Mouse (Mus musculus): Measurements from ENCODE around the gene Krtap16-1. TPM values are rescaled to one million over a fixed set of nuclear protein-coding genes. Genes with fewer than 3 reads are reported as not detected.

The Krtap16-1 gene
- polyA plus RNA-seq, 1 experiment from 2014 or later = not detected

GRCm38 (mm10) chr11:100004846-100005245 lies 18.4 kb upstream of the Krtap16-1 start:
- ATAC-seq = no peak

GRCm38 (mm10) chr11:99999091-99999490 lies 12.7 kb upstream of the Krtap16-1 start:
- Histone ChIP-seq H3K9me3 (ENCODE audit: control insufficient read depth, low read length) (no peaks in the 10 kb centered on the region), H3K9ac (ENCODE audit: low read depth, low read length) (no peak overlapping the region), H3K36me3 (ENCODE audit: control insufficient read depth, insufficient read depth, low read length) (no peaks in the 10 kb centered on the region), H3K4me3 (ENCODE audit: low read length) (no peak overlapping the region), H3K27ac (ENCODE audit: low read length) (no peak overlapping the region), H3K4me1 (ENCODE audit: control insufficient read depth, insufficient read depth, low read length) (no peaks in the 10 kb centered on the region), H3K4me2 (ENCODE audit: low read depth, low read length) (no peak overlapping the region), H3K27me3 (replicated peaks; ENCODE audit: control insufficient read depth, insufficient read depth, low read length) (no peaks in the 10 kb centered on the region)
- WGBS = 93% methylated on average over 7 of the region's 7 CpGs
- no peak for ATAC-seq

More at GRCm38 (mm10) chr11:100004846-100005245, 18.4 kb upstream of the Krtap16-1 start:
- Histone ChIP-seq H3K4me2 (ENCODE audit: low read depth, low read length) (no peak overlapping the region), H3K4me1 (ENCODE audit: control insufficient read depth, insufficient read depth, low read length) (no peaks in the 10 kb centered on the region), H3K27me3 (replicated peaks; ENCODE audit: control insufficient read depth, insufficient read depth, low read length) (no peaks in the 10 kb centered on the region), H3K4me3 (ENCODE audit: low read length) (no peak overlapping the region), H3K27ac (ENCODE audit: low read length) (no peak overlapping the region), H3K9me3 (ENCODE audit: control insufficient read depth, low read length) (no peaks in the 10 kb centered on the region), H3K9ac (ENCODE audit: low read depth, low read length) (no peak overlapping the region), H3K36me3 (ENCODE audit: control insufficient read depth, insufficient read depth, low read length) (no peaks in the 10 kb centered on the region)
- WGBS = 18% methylated on average over 6 of the region's 6 CpGs

- Histone ChIP-seq H3K27ac (ENCODE audit: low read length) (no peak overlapping the region), H3K4me1 (ENCODE audit: control insufficient read depth, insufficient read depth, low read length) (no peaks in the 10 kb centered on the region), H3K4me2 (ENCODE audit: low read depth, low read length) (no peak overlapping the region), H3K36me3 (ENCODE audit: control insufficient read depth, insufficient read depth, low read length) (no peaks in the 10 kb centered on the region), H3K9ac (ENCODE audit: low read depth, low read length) (no peak overlapping the region), H3K9me3 (ENCODE audit: control insufficient read depth, low read length) (no peaks in the 10 kb centered on the region), H3K4me3 (ENCODE audit: low read length) (no peak overlapping the region), H3K27me3 (replicated peaks; ENCODE audit: control insufficient read depth, insufficient read depth, low read length) (0 out of 2 replicates have a peak, but pooled peaks cover 5% of the 10 kb centered on the region)
- ATAC-seq = no peak
- 30% methylated on average over 4 of the region's 4 CpGs for WGBS
These were observed 7.9 kb upstream of the Krtap16-1 start for GRCm38 (mm10) chr11:99994384-99994661.

DNA sequence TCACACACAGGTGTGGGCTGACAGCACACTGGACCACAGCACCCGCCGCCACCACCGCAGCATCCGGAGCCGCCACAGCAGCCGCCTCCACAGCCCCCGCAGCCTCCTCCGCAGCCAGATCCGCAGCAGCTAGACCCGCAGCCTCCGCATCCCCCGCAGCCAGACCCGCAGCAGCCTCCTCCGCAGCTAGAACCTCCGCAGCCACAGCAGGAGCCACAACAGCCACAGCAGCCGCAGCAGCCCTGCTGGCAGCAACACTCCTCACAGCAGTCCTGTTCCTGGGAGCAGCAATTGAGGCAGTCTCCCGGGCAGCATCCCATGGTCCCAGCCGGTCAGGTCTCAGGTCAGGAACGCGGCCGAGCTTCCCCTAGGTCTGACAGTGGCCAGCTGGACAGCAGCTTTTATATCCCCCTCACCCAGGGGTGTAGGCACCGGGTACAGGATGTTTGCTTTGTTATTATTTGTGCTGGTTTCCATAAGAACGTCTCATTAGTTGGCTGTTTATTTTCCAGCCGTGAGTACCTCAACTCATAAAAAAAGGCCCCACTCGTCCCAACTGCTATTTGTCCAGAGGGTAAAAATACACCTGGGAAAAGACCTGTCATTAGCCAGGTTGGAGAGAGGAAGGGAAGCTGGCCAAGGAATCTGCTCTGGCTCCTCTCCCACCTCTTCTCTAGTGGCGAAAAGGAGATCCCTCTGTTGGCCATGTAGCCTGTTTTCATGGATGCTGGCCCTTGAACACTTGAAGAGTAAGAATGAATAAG lies 7.4 kb upstream of the Krtap16-1 start, which contains the start of gene Krtap17-1:
Krtap17-1 (minus strand) TSS at position 375 of the 764 bp plus-strand sequence.
- Histone ChIP-seq H3K27ac (ENCODE audit: low read length) (no peak within 1 kb of the TSS), H3K9ac (ENCODE audit: low read depth, low read length) (no peak within 1 kb of the TSS), H3K36me3 (ENCODE audit: control insufficient read depth, insufficient read depth, low read length) (no peaks in the 10 kb centered on the region), H3K9me3 (ENCODE audit: control insufficient read depth, low read length) (no peaks in the 10 kb centered on the region), H3K4me3 (ENCODE audit: low read length) (no peak within 1 kb of the TSS), H3K4me2 (ENCODE audit: low read depth, low read length) (no peak within 1 kb of the TSS), H3K4me1 (ENCODE audit: control insufficient read depth, insufficient read depth, low read length) (no peaks in the 10 kb centered on the region), H3K27me3 (replicated peaks; ENCODE audit: control insufficient read depth, insufficient read depth, low read length) (0 out of 2 replicates have a peak, but pooled peaks cover 5% of the 10 kb centered on the region)
- no peak for ATAC-seq
- WGBS = 17% methylated on average over 24 of the region's 26 CpGs

- Histone ChIP-seq H3K9me3 (ENCODE audit: control insufficient read depth, low read length) (no peaks in the 10 kb centered on the region), H3K4me2 (ENCODE audit: low read depth, low read length) (no peak overlapping the region), H3K4me3 (ENCODE audit: low read length) (no peak overlapping the region), H3K27ac (ENCODE audit: low read length) (no peak overlapping the region), H3K4me1 (ENCODE audit: control insufficient read depth, insufficient read depth, low read length) (no peaks in the 10 kb centered on the region), H3K27me3 (replicated peaks; ENCODE audit: control insufficient read depth, insufficient read depth, low read length) (0 out of 2 replicates have a peak, but pooled peaks cover 5% of the 10 kb centered on the region), H3K36me3 (ENCODE audit: control insufficient read depth, insufficient read depth, low read length) (no peaks in the 10 kb centered on the region), H3K9ac (ENCODE audit: low read depth, low read length) (no peak overlapping the region)
- no peak for ATAC-seq
- WGBS = 74% methylated on average over 3 of the region's 3 CpGs
These were observed 4.2 kb upstream of the Krtap16-1 start for GRCm38 (mm10) chr11:99990571-99990970.

DNA sequence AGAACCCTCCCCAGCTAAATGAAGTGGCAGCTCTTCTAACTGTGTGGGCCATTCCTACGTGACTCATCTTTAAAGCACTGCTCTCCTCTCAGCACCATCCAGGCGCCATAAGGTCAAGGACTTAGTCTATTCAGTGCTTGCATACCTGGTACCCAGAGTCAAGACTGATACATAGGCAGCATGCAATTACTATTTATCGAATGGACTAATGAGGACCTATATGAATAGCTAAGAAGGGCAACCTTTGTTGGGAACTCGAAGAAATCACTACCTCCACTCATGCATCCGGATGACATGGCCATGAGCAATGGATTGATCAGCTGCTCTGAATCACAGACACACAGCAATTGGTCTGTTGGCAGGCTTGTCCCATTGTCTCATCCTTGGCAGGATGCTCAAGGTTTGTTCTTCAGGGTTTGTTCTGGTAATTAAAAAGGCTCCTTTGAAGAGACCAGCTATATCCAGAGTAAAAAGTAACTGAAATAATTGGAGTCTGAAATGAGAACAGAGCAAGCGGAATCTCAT lies 3.5 kb upstream of the Krtap16-1 start:
- Histone ChIP-seq H3K36me3 (ENCODE audit: control insufficient read depth, insufficient read depth, low read length) (no peaks in the 10 kb centered on the region), H3K4me3 (ENCODE audit: low read length) (no peak overlapping the region), H3K4me1 (ENCODE audit: control insufficient read depth, insufficient read depth, low read length) (no peaks in the 10 kb centered on the region), H3K27ac (ENCODE audit: low read length) (no peak overlapping the region), H3K9me3 (ENCODE audit: control insufficient read depth, low read length) (no peaks in the 10 kb centered on the region), H3K4me2 (ENCODE audit: low read depth, low read length) (no peak overlapping the region), H3K9ac (ENCODE audit: low read depth, low read length) (no peak overlapping the region), H3K27me3 (replicated peaks; ENCODE audit: control insufficient read depth, insufficient read depth, low read length) (0 out of 2 replicates have a peak, but pooled peaks cover 5% of the 10 kb centered on the region)
- WGBS = 84% methylated on average over 6 of the region's 6 CpGs
- no peak for ATAC-seq

DNA sequence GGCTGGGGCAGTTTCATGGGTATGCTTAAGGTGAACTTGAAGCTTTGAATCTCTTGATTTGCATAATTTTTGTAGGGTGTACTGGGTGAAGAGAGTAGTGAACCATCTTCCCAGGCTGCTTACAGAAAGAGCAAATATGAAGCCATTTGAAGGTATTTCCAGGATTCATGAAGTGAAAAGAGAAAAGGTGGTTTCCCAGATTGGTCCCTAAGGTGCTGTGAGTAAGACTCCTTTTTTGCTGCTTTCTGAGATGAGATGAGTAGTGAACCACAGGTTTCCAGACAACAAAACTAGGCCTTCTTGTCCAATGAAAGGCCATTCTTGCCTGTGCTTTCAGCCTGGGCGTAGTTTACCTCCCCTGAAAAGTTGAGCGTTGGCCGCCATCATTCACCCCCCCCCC lies 2.1 kb upstream of the Krtap16-1 start:
- WGBS = 88% methylated on average over 3 of the region's 3 CpGs

DNA sequence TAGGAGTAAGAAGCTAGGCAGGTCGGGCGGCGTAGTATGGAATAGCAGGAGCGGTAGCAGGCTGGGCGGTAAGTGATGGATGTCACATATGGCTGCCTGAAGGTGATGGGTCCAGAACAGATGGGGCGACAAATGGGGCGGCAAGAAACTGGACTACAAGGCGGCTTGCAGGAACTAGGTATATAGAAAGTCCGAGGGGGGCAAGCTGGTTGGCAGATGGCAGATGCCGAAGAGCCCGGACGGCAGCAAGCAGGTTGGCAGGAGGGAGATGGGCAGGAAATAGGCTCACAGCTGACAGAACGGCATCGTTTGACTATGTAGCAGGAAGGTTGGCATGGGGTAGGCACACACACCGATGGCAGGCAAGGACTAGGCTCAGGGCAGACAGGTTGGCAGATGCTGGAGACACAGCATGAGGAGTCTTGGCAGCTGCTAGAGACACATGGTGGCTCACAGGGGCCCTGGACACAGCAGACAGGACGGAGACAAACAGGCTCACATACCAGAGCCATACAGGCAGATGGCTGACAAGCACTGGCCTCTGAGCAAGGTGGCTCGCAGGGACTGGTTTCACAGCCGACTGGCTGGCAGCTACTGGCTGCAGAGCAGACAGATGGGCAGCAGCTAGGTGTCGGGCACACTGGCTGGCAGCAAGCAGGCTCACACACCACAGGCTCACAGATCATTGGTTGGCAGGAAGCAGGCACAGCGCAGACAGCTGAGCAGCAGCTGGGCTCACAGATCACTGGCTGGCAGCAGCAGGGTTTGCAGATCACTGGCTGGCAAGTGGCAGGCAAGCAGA lies 905 bp downstream of the Krtap16-1 start:
- Histone ChIP-seq H3K27ac (ENCODE audit: low read length) (no peak overlapping the region), H3K4me3 (ENCODE audit: low read length) (no peak overlapping the region), H3K9me3 (ENCODE audit: control insufficient read depth, low read length) (no peaks in the 10 kb centered on the region), H3K4me2 (ENCODE audit: low read depth, low read length) (no peak overlapping the region), H3K27me3 (replicated peaks; ENCODE audit: control insufficient read depth, insufficient read depth, low read length) (no peaks in the 10 kb centered on the region), H3K4me1 (ENCODE audit: control insufficient read depth, insufficient read depth, low read length) (no peaks in the 10 kb centered on the region), H3K9ac (ENCODE audit: low read depth, low read length) (no peak overlapping the region), H3K36me3 (ENCODE audit: control insufficient read depth, insufficient read depth, low read length) (no peaks in the 10 kb centered on the region)
- WGBS = 78% methylated on average over 20 of the region's 20 CpGs
- ATAC-seq = no peak

More for the DNA sequence above, 2.1 kb upstream of the Krtap16-1 start:
- Histone ChIP-seq H3K4me3 (ENCODE audit: low read length) (no peak overlapping the region), H3K27me3 (replicated peaks; ENCODE audit: control insufficient read depth, insufficient read depth, low read length) (0 out of 2 replicates have a peak, but pooled peaks cover 2% of the 10 kb centered on the region), H3K9ac (ENCODE audit: low read depth, low read length) (no peak overlapping the region), H3K9me3 (ENCODE audit: control insufficient read depth, low read length) (no peaks in the 10 kb centered on the region), H3K4me2 (ENCODE audit: low read depth, low read length) (no peak overlapping the region), H3K36me3 (ENCODE audit: control insufficient read depth, insufficient read depth, low read length) (no peaks in the 10 kb centered on the region), H3K4me1 (ENCODE audit: control insufficient read depth, insufficient read depth, low read length) (no peaks in the 10 kb centered on the region), H3K27ac (ENCODE audit: low read length) (no peak overlapping the region)
- no peak for ATAC-seq

GRCm38 (mm10) chr11:99983442-99983841 lies 3.0 kb downstream of the Krtap16-1 start:
- WGBS = 83% methylated on average over 1 of the region's 1 CpGs
- Histone ChIP-seq H3K9ac (ENCODE audit: low read depth, low read length) (no peak overlapping the region), H3K36me3 (ENCODE audit: control insufficient read depth, insufficient read depth, low read length) (no peaks in the 10 kb centered on the region), H3K4me3 (ENCODE audit: low read length) (no peak overlapping the region), H3K9me3 (ENCODE audit: control insufficient read depth, low read length) (no peaks in the 10 kb centered on the region), H3K27me3 (replicated peaks; ENCODE audit: control insufficient read depth, insufficient read depth, low read length) (no peaks in the 10 kb centered on the region), H3K4me2 (ENCODE audit: low read depth, low read length) (no peak overlapping the region), H3K4me1 (ENCODE audit: control insufficient read depth, insufficient read depth, low read length) (no peaks in the 10 kb centered on the region), H3K27ac (ENCODE audit: low read length) (no peak overlapping the region)
- ATAC-seq = no peak
